Mouse (Mus musculus) CD4-positive, CD25-positive, alpha-beta regulatory T cell, adult 4 months (primary cell): Measurements from ENCODE around the gene Flii. TPM values are rescaled to one million over a fixed set of nuclear protein-coding genes. Genes with fewer than 3 reads are reported as not detected.
A peak's percentile ranks its signal among the peaks of the same experiment; 100 is the strongest.

Source experiments
- ATAC-seq: one replicate; pipeline ENCODE4 v1.8.0; 2017
- polyA plus RNA-seq, 2 experiments: library from polyadenylated mRNA; unstranded; fragments of 100-300 nt; shearing (Covaris generic); gene quantifications; one replicate each; pipeline ENCODE4 v1.2.1; 2017

The Flii gene
- 100 to 1,000 TPM in 1 of 2 experiments, 10 to 100 TPM in 1; 67.8 to 101 TPM for polyA plus RNA-seq

- peak; percentile 54 for ATAC-seq
Observed at GRCm38 (mm10) chr11:60726601-60727391, at the start of gene Flii. Gene Flii, minus strand, starts transcription at chr11:60727263.

DNA sequence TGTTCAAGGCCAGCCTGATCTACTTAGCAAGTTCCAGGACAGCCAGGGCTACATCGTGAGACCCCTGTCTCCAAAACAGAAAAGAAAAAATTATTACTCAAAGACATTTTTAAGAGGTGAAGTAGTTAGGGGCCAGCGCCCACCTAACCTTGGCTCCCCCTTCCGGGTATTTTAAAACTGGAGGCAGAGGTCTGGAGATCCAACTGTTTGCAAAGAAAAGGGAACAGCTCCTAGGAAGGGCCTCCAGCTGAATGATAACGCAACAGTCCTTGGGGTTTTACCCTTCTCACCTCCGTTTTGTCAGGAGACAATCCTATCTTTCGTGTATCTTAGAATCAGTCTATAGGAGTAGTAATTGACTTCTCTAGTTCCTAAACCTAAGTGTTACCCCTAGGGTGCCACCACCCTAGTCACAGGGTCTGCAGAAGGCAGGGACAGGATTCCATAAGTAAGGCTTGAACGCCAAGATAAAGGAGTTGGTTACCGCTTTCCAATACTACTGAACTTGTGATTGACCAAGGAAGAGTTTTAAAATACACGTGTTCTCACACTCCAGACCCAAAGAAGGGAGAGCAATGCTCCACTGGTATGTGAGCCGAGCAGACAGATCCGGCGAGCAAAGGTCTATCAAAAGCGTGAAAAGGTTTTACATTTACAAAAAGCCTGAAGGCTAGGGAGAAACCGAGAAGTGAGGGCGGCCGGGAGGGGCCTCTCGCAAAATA lies 49.2 kb upstream of the Flii start:
- ATAC-seq, result no peak

- no peak for ATAC-seq
Observed at GRCm38 (mm10) chr11:60775578-60775977, 48.5 kb upstream of the Flii start.

DNA sequence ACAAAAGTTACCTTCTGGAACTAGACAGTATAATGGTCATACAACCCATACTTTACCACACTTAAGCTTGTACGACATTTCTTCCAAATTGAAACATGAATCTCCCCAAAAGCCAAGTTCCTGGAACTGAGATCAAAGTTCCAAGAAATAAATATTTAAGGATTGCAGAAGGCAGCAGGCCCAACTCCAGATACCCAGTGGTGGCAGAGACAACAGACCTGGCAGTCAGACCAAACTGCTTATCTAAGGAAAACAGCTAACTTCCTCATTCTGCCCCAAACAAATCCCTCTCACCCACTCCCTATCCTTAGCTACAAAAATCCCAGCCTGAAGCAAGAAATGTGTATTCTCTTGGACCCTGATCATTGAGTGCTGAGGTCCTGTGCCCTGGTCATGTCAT lies 47.8 kb upstream of the Flii start:
- no peak for ATAC-seq

- no peak for ATAC-seq
Observed at GRCm38 (mm10) chr11:60774158-60774689, 47.2 kb upstream of the Flii start.

- no peak for ATAC-seq
Observed at GRCm38 (mm10) chr11:60772161-60772560, 45.1 kb upstream of the Flii start.

DNA sequence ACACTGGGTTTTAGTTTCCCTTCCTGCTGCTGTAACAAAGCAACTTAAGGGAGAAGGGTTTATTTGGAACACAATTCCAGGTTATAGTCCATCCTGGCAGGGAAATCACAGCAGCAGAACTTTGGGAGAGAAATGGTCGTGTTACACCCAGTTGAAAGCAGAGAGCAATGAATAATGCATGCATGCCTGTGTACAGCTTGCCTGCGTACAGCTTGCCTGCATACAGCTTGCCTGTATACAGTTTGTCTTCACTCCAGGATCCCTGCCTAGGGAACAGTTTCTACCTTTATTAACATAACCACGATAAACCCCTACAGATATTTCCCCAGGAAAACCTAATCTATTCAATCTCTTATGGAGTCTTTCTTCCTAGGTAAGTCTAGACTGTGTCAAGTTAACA lies 43.7 kb upstream of the Flii start:
- no peak for ATAC-seq

GRCm38 (mm10) chr11:60769322-60769721 lies 42.3 kb upstream of the Flii start:
- ATAC-seq, result no peak

DNA sequence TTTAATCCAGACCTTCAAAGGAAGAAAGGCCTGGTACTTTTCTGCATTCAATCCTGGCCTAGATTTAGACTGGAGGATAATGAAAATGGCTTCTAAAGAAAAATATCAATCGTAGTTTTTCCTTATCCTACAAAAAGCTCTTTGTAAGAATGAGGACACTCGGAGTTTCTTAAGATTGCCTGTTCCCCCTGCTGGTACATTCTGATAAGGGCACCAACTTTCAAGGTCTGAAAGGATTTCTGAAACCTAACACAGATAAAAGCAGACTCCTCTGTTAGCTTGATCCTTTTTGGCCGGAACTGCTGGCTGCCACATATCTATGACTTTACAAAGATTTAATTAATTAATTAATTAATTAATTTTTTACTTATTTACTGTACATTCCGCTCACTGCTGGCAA lies 39.9 kb upstream of the Flii start:
- no peak for ATAC-seq

DNA sequence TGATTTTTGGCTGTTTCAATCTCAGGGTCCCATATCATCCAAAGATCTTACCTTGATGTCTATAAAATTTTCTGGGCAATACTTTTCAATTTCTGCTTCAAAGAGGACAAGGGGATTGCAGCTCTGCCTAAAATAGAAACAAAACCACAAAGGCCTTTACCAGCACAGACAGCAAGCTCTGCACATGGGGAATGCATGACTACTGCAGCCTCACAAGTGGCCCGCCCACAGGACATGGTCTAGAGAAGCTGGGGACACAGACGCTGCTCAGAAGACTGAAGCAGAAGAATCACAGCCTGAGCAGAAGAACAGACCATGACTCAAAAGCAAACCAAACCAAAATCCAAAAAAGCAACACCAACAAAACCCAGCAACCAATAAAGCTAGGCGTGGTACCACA lies 34.6 kb upstream of the Flii start:
- ATAC-seq, result no peak

DNA sequence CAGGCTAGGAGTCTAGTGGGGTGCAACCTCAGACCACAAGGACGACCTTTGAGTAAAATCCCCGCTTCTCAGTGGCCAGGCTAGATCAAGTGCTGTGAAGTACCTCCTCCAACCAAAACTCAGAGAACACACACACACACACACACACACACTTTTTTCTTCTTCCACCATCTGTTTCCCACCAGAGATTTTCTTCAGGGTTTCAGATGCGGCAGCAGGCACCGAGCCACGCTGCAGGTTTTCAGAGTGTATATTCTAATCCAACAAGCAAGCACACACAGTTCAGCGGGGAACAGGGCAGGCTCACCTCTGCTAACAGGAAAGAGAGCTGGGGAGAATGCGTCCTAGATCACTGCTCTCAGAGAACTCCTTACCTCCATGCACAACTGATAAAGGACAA lies 28.5 kb upstream of the Flii start:
- ATAC-seq, result no peak

DNA sequence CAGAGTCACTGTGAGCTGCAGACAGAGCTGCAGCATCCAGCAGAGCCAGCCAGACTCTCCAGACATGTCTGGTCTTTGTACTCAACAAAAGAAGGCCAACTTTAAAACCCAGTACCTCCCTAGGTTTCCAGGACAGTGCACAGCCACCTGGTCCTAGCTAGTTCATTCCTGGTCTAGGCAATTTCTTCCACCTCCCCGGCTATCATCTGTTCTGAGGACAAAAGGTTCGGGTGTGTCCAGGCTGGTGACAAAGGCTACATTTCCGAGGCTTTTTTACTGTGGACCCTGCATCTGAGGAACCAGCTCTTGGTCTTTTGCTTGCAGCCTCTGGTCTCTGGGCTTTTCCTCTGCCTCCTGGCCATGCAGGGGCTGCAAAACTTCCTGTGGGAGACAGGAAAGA lies 13.3 kb upstream of the Flii start:
- ATAC-seq, result no peak

DNA sequence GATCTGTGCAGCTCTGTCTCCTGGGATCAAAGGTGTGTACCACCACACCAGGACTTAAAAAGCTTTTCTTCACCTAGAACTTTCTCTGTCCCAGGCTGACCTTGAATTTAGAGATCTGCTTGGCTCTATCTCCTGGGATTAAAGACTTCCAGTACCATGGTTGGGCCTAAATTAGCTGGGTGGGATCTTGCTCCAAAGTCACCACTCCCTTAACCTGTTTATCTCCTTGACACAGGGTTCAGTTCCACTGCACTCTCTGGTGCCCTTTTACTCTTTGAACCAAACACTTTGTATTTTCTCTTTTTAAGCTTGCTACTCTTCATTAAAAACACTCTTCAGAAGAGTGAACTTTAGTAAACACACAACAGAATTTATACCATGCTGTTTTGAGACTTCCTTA lies 10.4 kb upstream of the Flii start:
- ATAC-seq, result no peak

DNA sequence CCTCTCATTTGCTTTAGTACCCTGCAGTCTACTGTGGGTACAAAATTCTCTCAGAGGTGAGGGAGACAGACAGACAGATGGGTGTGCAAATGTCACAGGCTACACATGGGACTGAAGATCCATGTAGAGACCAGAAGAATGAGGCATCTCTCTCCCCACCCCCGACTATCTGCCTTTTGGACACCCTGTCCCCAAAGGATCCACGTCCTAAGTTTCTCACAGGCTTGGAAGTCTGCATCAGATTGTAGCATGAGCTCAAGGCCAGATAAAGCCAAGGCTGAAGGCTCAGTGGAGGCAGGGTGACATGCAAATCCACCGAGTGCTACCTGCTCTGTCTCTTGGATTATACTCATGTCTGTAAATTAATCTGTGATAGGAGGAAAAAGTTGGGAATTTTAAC lies 9.4 kb upstream of the Flii start:
- ATAC-seq, result no peak

DNA sequence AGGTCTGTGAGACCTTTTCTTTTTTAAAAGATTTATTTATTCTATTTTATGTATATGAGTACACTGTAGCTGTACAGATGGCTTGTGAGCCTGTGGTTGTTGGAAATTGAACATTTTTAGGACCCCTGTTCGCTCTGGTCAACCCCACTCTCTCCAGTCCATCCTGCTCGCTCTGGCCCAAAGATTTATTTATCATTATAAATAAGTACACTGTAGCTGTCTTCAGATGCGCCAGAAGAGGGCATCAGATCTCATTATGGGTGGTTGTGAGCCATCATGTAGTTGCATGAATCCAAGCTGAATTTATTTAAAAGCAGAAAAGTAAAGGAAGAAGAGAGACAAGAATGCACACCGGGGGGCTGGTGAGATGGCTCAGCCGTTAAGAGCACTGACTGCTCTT lies 8.1 kb upstream of the Flii start:
- no peak for ATAC-seq

DNA sequence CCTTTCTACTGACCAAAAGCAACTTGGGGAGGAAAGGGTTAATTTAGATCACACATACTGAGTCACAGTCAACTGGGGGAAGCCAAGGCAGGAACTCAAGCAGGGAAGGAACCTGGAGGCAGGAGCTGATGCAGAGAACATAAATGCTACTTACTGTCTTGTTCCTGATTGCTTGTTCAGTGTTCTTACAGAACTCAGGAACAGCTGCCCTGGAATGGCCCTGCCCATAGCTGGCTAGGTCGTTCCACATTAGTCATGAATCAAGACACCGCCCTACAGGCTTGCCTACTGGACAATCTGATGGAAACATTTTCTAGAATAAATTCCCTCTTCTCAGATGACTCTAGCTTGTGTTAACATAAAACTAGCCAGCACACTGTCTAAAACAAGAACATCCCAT lies 7.1 kb upstream of the Flii start:
- ATAC-seq, result no peak

DNA sequence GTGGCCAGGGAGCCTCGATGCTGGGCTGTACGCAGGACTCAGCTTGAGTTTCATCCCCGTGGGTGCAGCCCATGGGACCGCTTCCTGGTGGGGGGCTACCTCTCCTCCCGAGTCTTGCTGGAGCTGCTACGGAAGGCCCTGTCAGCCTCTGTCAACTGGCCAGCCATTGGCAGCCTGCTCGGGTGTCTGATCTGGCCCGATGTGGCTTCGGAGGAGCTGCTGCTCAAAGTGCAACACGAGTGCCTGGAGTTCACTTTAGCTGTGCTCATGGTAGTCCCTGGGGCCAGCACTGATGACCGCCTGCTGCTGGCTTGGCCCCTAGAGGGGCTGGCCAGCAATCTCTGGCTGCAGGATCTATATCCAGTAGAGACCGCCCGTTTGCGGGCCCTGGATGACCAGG lies 4.2 kb upstream of the Flii start:
- ATAC-seq, result no peak

- ATAC-seq, result no peak
Observed at GRCm38 (mm10) chr11:60730169-60730568, 3.1 kb upstream of the Flii start.

GRCm38 (mm10) chr11:60729217-60729641 lies 2.2 kb upstream of the Flii start:
- no peak for ATAC-seq

- ATAC-seq, result peak; percentile 94
Observed at GRCm38 (mm10) chr11:60728260-60728761, 1.2 kb upstream of the Flii start, which contains the start of gene Mief2. Gene Mief2, plus strand, starts transcription at chr11:60728398.

DNA sequence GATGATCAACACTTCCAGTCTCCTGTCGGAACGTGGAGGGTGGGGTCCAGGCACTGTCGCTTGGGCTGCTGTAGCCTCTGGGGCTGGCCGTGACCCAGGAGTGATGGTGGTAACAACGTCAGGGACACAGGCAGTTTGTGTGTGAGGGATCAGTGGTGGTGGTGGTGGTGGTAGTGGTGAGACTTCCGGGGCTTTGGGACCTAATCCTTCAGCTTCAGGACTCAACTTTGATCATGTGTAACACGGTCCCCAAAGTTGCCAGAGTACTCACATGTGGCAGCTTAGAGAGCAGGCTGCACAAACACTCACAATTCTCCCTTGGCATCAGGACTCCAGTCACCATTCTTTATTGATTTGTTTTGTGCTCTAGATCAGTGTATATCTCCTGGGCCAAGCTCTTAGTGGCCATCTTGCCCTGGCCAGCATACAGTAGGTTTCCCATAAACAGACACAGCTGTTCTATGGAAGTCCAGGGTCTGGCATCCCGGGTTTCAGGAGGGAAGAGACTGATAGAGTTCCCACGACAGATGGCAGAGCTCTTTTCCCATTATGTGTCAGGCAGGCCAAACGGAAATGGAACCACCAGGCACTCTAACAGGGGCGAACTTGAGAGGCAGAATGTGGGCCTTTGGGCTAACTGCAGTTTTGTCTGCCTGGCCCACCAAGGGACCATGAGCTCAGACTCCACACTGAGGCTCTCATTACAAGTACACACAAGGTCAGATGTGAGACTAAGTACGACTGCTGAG lies 503 bp upstream of the Flii start:
- ATAC-seq, result peak; percentile 13

- ATAC-seq, result no peak
Observed at GRCm38 (mm10) chr11:60719263-60719662, 7.8 kb downstream of the Flii start.

- ATAC-seq, result no peak
Observed at GRCm38 (mm10) chr11:60715833-60716232, 11.2 kb downstream of the Flii start.
